Mouse (Mus musculus): ENCODE data around the gene Slc41a3.

Slc41a3 gene

GRCm38 (mm10) chr6:90680401-90680800 is 75.9 kb downstream of the Slc41a3 start:
- in situ Hi-C loops (cut with MboI, MseI): no loop called here

GRCm38 (mm10) chr6:90683831-90684532 is 79.5 kb downstream of the Slc41a3 start:
- in situ Hi-C loops (cut with MboI, MseI): no loop called here

- in situ Hi-C loops (cut with MboI, MseI): no loop called here
Measured at GRCm38 (mm10) chr6:90686812-90687211, 82.3 kb downstream of the Slc41a3 start.

GRCm38 (mm10) chr6:90688003-90688402 is 83.5 kb downstream of the Slc41a3 start:
- in situ Hi-C loops (cut with MboI, MseI): no loop called here

- in situ Hi-C loops (cut with MboI, MseI): no loop called here
Measured at GRCm38 (mm10) chr6:90688742-90689141, 84.2 kb downstream of the Slc41a3 start.

- in situ Hi-C loops (cut with MboI, MseI): no loop called here
Measured at GRCm38 (mm10) chr6:90689500-90689899, 85.0 kb downstream of the Slc41a3 start.

GRCm38 (mm10) chr6:90691935-90692334 is 87.4 kb downstream of the Slc41a3 start:
- in situ Hi-C loops (cut with MboI, MseI): no loop called here

- in situ Hi-C loops (cut with MboI, MseI): no loop called here
Measured at GRCm38 (mm10) chr6:90692404-90692803, 87.9 kb downstream of the Slc41a3 start.

GRCm38 (mm10) chr6:90695754-90696153 is 91.2 kb downstream of the Slc41a3 start:
- in situ Hi-C loops (cut with MboI, MseI): no loop called here

Measured in T-helper 1 cell (primary cell).